Mouse (Mus musculus) urinary bladder, postnatal 10 days (tissue): Measurements from ENCODE around the gene Rxrb.
"Not testable (repeated sequence)": the region's sequence is repeated elsewhere in the genome, so short reads cannot be mapped to it uniquely, and the experiment has no call there.

Experiments
- DNase-seq: peaks from one replicate; pipeline ENCODE4 v3.0.0; 2022; ENCODE audit warnings: low spot score

Gene Rxrb

GRCm38 (mm10) chr17:34031465-34032173 is at the start of gene Rxrb, which contains the start of gene Slc39a7:
Gene Rxrb, plus strand, starts transcription at chr17:34031812.
Gene Slc39a7, minus strand, starts transcription at chr17:34031682.
- peak; percentile 99 for DNase-seq

- not testable (repeated sequence) for DNase-seq
These were observed 49.5 kb upstream of the Rxrb start for GRCm38 (mm10) chr17:33982136-33982535.

- DNase-seq = no peak
These were observed 39.6 kb upstream of the Rxrb start for GRCm38 (mm10) chr17:33991788-33992664.

GRCm38 (mm10) chr17:33994959-33995358 is 36.7 kb upstream of the Rxrb start:
- no peak for DNase-seq

- DNase-seq = no peak
These were observed 36.0 kb upstream of the Rxrb start for GRCm38 (mm10) chr17:33995651-33996050.

GRCm38 (mm10) chr17:33997025-33997424 is 34.6 kb upstream of the Rxrb start:
- not testable (repeated sequence) for DNase-seq

- DNase-seq = not testable (repeated sequence)
These were observed 32.9 kb upstream of the Rxrb start for GRCm38 (mm10) chr17:33998697-33999096.

- no peak for DNase-seq
These were observed 32.1 kb upstream of the Rxrb start for GRCm38 (mm10) chr17:33999341-34000149.

GRCm38 (mm10) chr17:34000150-34000537 is 31.5 kb upstream of the Rxrb start, which contains the start of gene H2-K1:
Gene H2-K1, minus strand, starts transcription at chr17:34000347.
- DNase-seq = peak; percentile 58

- DNase-seq = not testable (repeated sequence)
These were observed 30.8 kb upstream of the Rxrb start for GRCm38 (mm10) chr17:34000796-34001195.

GRCm38 (mm10) chr17:34003426-34003825 is 28.2 kb upstream of the Rxrb start:
- DNase-seq = no peak

GRCm38 (mm10) chr17:34006570-34006969 is 25.0 kb upstream of the Rxrb start:
- no peak for DNase-seq

GRCm38 (mm10) chr17:34010156-34010555 is 21.5 kb upstream of the Rxrb start:
- DNase-seq = no peak

- no peak for DNase-seq
These were observed 18.2 kb upstream of the Rxrb start for GRCm38 (mm10) chr17:34013436-34013835.

- no peak for DNase-seq
These were observed 9.8 kb upstream of the Rxrb start for GRCm38 (mm10) chr17:34021539-34022413.

GRCm38 (mm10) chr17:34022414-34022783 is 9.2 kb upstream of the Rxrb start:
- no peak for DNase-seq

- no peak for DNase-seq
These were observed 8.6 kb upstream of the Rxrb start for GRCm38 (mm10) chr17:34022987-34023386.

- DNase-seq = no peak
These were observed 7.9 kb upstream of the Rxrb start for GRCm38 (mm10) chr17:34023678-34024077.

GRCm38 (mm10) chr17:34024317-34024821 is 7.2 kb upstream of the Rxrb start, which contains the start of gene Ring1:
Gene Ring1, minus strand, starts transcription at chr17:34024680.
- no peak for DNase-seq

- DNase-seq = no peak
These were observed 6.5 kb upstream of the Rxrb start for GRCm38 (mm10) chr17:34024861-34025755.
